13 mouse cellular contexts compared by ENCODE assay signal in the genomic region with DNA sequence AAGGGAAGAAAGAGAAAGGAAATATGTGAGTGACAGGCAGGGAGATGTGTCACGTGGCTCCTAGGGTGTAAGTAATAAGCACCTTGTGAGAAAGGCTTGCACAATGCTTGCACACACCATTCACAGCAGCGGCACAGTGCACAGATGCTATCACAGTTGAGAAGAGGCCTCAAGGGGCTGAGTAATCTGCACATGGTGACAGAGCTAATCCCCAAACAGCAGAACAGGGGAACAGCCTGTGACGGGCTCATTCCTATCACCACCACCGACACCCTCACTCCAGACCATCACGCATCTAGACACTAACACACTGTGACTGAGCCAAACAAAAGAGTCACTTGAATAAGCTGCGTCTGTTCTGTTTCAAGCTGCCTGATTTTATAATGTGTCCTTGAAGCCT.
A peak's percentile ranks its signal among the peaks of the same experiment; 100 is the strongest.
DNase-seq lines count a peak whose midpoint lies in the region; ATAC-seq lines count a peak whose summit lies in the region.
"Had no signal": no experiment of that assay in that cellular context is flagged by ENCODE, and none has a peak within 500 bp of the region (broad histone marks: within the 10 kb centered on the region; RNA-seq: fewer than 3 reads in every experiment).

No protein-coding gene starts in this region.

- no peaks in the 10 kb centered on the region for H3K4me1 ChIP-seq in neural tube, embryonic 11.5 days (ENCODE audit: control insufficient read depth, insufficient read depth, low read length)
- 0 out of 2 replicates have a peak, but pooled peaks cover 3% of the 10 kb centered on the region for H3K4me1 ChIP-seq in hindbrain, embryonic 13.5 days (replicated peaks)
- H3K4me1 ChIP-seq: embryonic facial prominence, embryonic 13.5 days; stomach, embryonic 15.5 days had no signal

- no peak overlapping the region for H3K9ac ChIP-seq in neural tube, embryonic 11.5 days (ENCODE audit: low read length)
- H3K9ac ChIP-seq in hindbrain, embryonic 13.5 days, result no peak overlapping the region
- H3K9ac ChIP-seq: embryonic facial prominence, embryonic 13.5 days; stomach, embryonic 15.5 days had no signal

- no peaks in the 10 kb centered on the region for H3K36me3 ChIP-seq in neural tube, embryonic 11.5 days (ENCODE audit: control insufficient read depth, insufficient read depth, low read length)
- no peaks in the 10 kb centered on the region for H3K36me3 ChIP-seq in hindbrain, embryonic 13.5 days
- H3K36me3 ChIP-seq: embryonic facial prominence, embryonic 13.5 days; stomach, embryonic 15.5 days had no signal

- H3K4me2 ChIP-seq in neural tube, embryonic 11.5 days (ENCODE audit: low read depth), result no peak overlapping the region
- H3K4me2 ChIP-seq in hindbrain, embryonic 13.5 days, result no peak overlapping the region; the same call in 1 of the 2 replicates
- H3K4me2 ChIP-seq: embryonic facial prominence, embryonic 13.5 days; stomach, embryonic 15.5 days had no signal

- 45% methylated on average over 6 of the region's 6 CpGs for WGBS in neural tube, embryonic 11.5 days
- 25% methylated on average over 6 of the region's 6 CpGs for WGBS in hindbrain, embryonic 13.5 days

- no peaks in the 10 kb centered on the region for H3K27me3 ChIP-seq in neural tube, embryonic 11.5 days (ENCODE audit: control insufficient read depth, insufficient read depth, low read length)
- no peaks in the 10 kb centered on the region for H3K27me3 ChIP-seq in hindbrain, embryonic 13.5 days
- H3K27me3 ChIP-seq: embryonic facial prominence, embryonic 13.5 days; stomach, embryonic 15.5 days had no signal

- no peaks in the 10 kb centered on the region for H3K9me3 ChIP-seq in neural tube, embryonic 11.5 days (ENCODE audit: control insufficient read depth, low read length)
- no peaks in the 10 kb centered on the region for H3K9me3 ChIP-seq in hindbrain, embryonic 13.5 days
- H3K9me3 ChIP-seq: embryonic facial prominence, embryonic 13.5 days; stomach, embryonic 15.5 days had no signal

- ATAC-seq in neural tube, embryonic 11.5 days (ENCODE audit: insufficient read depth, low FRiP score, low TSS enrichment), result peak; percentile 58; the same call in 1 of the 2 replicates
- peak; percentile 49 for ATAC-seq in hindbrain, embryonic 13.5 days (ENCODE audit: low FRiP score)

- H3K27ac ChIP-seq in neural tube, embryonic 11.5 days (ENCODE audit: low read depth, low read length), result no peak overlapping the region
- 0 out of 2 replicates have a peak overlapping the region, but pooled peaks have one; percentile 6 for H3K27ac ChIP-seq in hindbrain, embryonic 13.5 days
- H3K27ac ChIP-seq: embryonic facial prominence, embryonic 13.5 days; heart, adult 2 months; stomach, embryonic 15.5 days had no signal

- DNase-seq in neural tube, embryonic 11.5 days (ENCODE audit: low spot score), result no peak
- DNase-seq in neural tube, embryonic 10.5 days (ENCODE audit: extremely low spot score, low spot score), result no peak
- DNase-seq in mesoderm, embryonic 11.5 days (ENCODE audit: low read depth, low spot score), result peak; percentile 18
- peak; percentile 14 for DNase-seq in thymus, postnatal 25 days
- DNase-seq in gastrocnemius, postnatal 4 days (ENCODE audit: low spot score in 2 of 2), result no peak
- no peak for DNase-seq in heart, adult 9 months (ENCODE audit: low spot score in 2 of 2)
- DNase-seq in spleen, adult 12 weeks (ENCODE audit: low spot score), result no peak
- DNase-seq: adrenal gland, postnatal 10 days; heart, adult 2 months; kidney, adult 8-10 months had no signal

- no peak overlapping the region for H3K4me3 ChIP-seq in neural tube, embryonic 11.5 days (ENCODE audit: low read depth, low read length)
- H3K4me3 ChIP-seq in hindbrain, embryonic 13.5 days, result no peak overlapping the region
- H3K4me3 ChIP-seq: embryonic facial prominence, embryonic 13.5 days; heart, adult 2 months; stomach, embryonic 15.5 days had no signal

Comparison
In these comparisons a context has a peak if more than half of its experiments do, and no peak if none do; other contexts are left out.
1. DNase-seq: peak in mesoderm, embryonic 11.5 days (single experiment) and thymus, postnatal 25 days (single experiment); none in neural tube, embryonic 11.5 days (single experiment), neural tube, embryonic 10.5 days (single experiment), gastrocnemius, postnatal 4 days (0 of 2), heart, adult 9 months (0 of 2) and spleen, adult 12 weeks (single experiment).